Mouse (Mus musculus) thymus, postnatal 0 days (tissue): ENCODE measurements around the gene Oosp1. TPM values are rescaled to one million over a fixed set of nuclear protein-coding genes. Genes with fewer than 3 reads are reported as not detected.

ENCODE experiments used
- DNase-seq: peaks from one replicate; pipeline ENCODE4 v3.0.0-alpha.2; 2015; ENCODE audit warnings: low spot score
- polyA plus RNA-seq: library from polyadenylated mRNA; unstranded; fragments of >200 nt; fragmentation: Nextera tagmentation; extraction: Ambion mirVana; gene quantifications from 2 replicates; pipeline ENCODE4 v1.2.1, GENCODE M21; 2015

Oosp1 gene
- polyA plus RNA-seq, 1 experiment from 2014 or later = 0.56 TPM

GRCm38 (mm10) chr19:11623551-11623950 lies 67.4 kb downstream of the Oosp1 start, which contains the start of gene Ms4a2:
Ms4a2 (minus strand) TSS chr19:11623719.
- no peak for DNase-seq

GRCm38 (mm10) chr19:11617983-11618382 lies 73.0 kb downstream of the Oosp1 start:
- DNase-seq = no peak

Other genes starting within 250 kb of the Oosp1 start
- 63.7 and 92.1 TPM in 2 replicates for gene Ms4a4b, start 247.6 kb downstream of the Oosp1 start, polyA plus RNA-seq
- 8.0 and 8.2 TPM in 2 replicates for gene Ms4a6c, start 221.8 kb downstream of the Oosp1 start, polyA plus RNA-seq
- 0.41 and 0.91 TPM in 2 replicates for gene Gm8369, start 205.2 kb downstream of the Oosp1 start, polyA plus RNA-seq
- gene Ms4a6b, start 174.6 kb downstream of the Oosp1 start, polyA plus RNA-seq = 38.0 and 44.1 TPM in 2 replicates
- 2.0 and 2.4 TPM in 2 replicates for gene Ms4a4d, start 154.3 kb downstream of the Oosp1 start, polyA plus RNA-seq
- gene Ms4a6d, start 86.3 kb downstream of the Oosp1 start, polyA plus RNA-seq = 7.6 and 8.7 TPM in 2 replicates
- 0.17 TPM in 1 of 2 replicates, not detected in the other for gene Ms4a2, start 67.4 kb downstream of the Oosp1 start, polyA plus RNA-seq
- gene Ms4a3, start 50.3 kb downstream of the Oosp1 start, polyA plus RNA-seq = 0.32 and 0.49 TPM in 2 replicates
- not detected in 2 replicates for gene Oosp2, start 30.6 kb downstream of the Oosp1 start, polyA plus RNA-seq
- not detected in 2 replicates for gene Oosp3, start 5.9 kb upstream of the Oosp1 start, polyA plus RNA-seq
- 0.18 TPM in 1 of 2 replicates, not detected in the other for gene Gif, start 56.4 kb upstream of the Oosp1 start, polyA plus RNA-seq
- 52.1 and 54.3 TPM in 2 replicates for gene Mrpl16, start 79.2 kb upstream of the Oosp1 start, polyA plus RNA-seq
- 4.4 and 4.8 TPM in 2 replicates for gene Stx3, start 128.3 kb upstream of the Oosp1 start, polyA plus RNA-seq
- not detected in 2 replicates for gene Olfr1417, start 148.1 kb upstream of the Oosp1 start, polyA plus RNA-seq
- gene Olfr1418, start 169.9 kb upstream of the Oosp1 start, polyA plus RNA-seq = not detected in 2 replicates
- not detected in 2 replicates for gene Olfr1419, start 184.0 kb upstream of the Oosp1 start, polyA plus RNA-seq
- gene Olfr1420, start 195.4 kb upstream of the Oosp1 start, polyA plus RNA-seq = not detected in 2 replicates
- gene Patl1, start 221.2 kb upstream of the Oosp1 start, polyA plus RNA-seq = 12.5 and 13.1 TPM in 2 replicates